Mouse (Mus musculus) heart, embryonic 16.5 days (tissue): ENCODE data around the gene Cstf1. TPM values are rescaled to one million over a fixed set of nuclear protein-coding genes. Genes with fewer than 3 reads are reported as not detected.

Experiments
- ATAC-seq: fragments of 200-750 bp; cut with Nextera tagmentation; replicated peaks from 2 replicates; pipeline ENCODE4 v1.8.0; 2017; ENCODE audit warnings: moderate number of reproducible peaks; ENCODE audit not compliant: insufficient read depth, low FRiP score; ENCODE audit errors: extremely low read depth
- H3K27ac ChIP-seq: fragments of 300-500 bp; sonication (generic); 2 replicates; pipeline ENCODE4 v1.5.1; 2014; ENCODE audit warnings: mild to moderate bottlenecking, low read length, control low read depth, moderate library complexity
- H3K27me3 ChIP-seq: fragments of 300-500 bp; sonication (generic); 2 replicates; pipeline ENCODE4 v1.6.1; 2014; ENCODE audit warnings: low read length, mixed read lengths; ENCODE audit not compliant: control insufficient read depth, insufficient read depth
- H3K36me3 ChIP-seq: fragments of 300-500 bp; sonication (generic); 2 replicates; pipeline ENCODE4 v1.6.1; 2014; ENCODE audit not compliant: control insufficient read depth, insufficient read depth
- H3K4me1 ChIP-seq: fragments of 300-500 bp; sonication (generic); 2 replicates; pipeline ENCODE4 v1.6.1; 2014; ENCODE audit warnings: low read length, mixed read lengths; ENCODE audit not compliant: control insufficient read depth, insufficient read depth
- H3K4me2 ChIP-seq: fragments of 300-500 bp; sonication (generic); 2 replicates; pipeline ENCODE4 v1.6.1; 2014; ENCODE audit warnings: low read depth, mild to moderate bottlenecking, control low read depth, low read length
- H3K4me3 ChIP-seq: fragments of 300-500 bp; sonication (generic); 2 replicates; pipeline ENCODE4 v1.5.1; 2014; ENCODE audit warnings: mild to moderate bottlenecking, control low read depth, low read length
- H3K9ac ChIP-seq: fragments of 300-500 bp; sonication (generic); 2 replicates; pipeline ENCODE4 v1.6.1; 2014; ENCODE audit warnings: low read length, control low read depth
- H3K9me3 ChIP-seq: fragments of 300-500 bp; sonication (generic); replicated peaks from 2 replicates; pipeline ENCODE4 v1.6.1; 2016; ENCODE audit warnings: low read length; ENCODE audit not compliant: control insufficient read depth
- WGBS: fragments of 180-500 bp; shearing (Covaris S2); extraction: QIAGEN DNeasy Blood & Tissue Kit; methylation state at CpG from one replicate; pipeline ENCODE4 v1.1.7; 2014; 5-methylcytosine and 5-hydroxymethylcytosine counted together
- polyA plus RNA-seq: library from polyadenylated mRNA; unstranded; fragments of >200 nt; fragmentation: Nextera tagmentation; extraction: Ambion mirVana; gene quantifications from 2 replicates; pipeline ENCODE4 v1.2.1, GENCODE M21; 2015

Cstf1 gene
- polyA plus RNA-seq, 1 experiment from 2014 or later, result 32.2 TPM

DNA sequence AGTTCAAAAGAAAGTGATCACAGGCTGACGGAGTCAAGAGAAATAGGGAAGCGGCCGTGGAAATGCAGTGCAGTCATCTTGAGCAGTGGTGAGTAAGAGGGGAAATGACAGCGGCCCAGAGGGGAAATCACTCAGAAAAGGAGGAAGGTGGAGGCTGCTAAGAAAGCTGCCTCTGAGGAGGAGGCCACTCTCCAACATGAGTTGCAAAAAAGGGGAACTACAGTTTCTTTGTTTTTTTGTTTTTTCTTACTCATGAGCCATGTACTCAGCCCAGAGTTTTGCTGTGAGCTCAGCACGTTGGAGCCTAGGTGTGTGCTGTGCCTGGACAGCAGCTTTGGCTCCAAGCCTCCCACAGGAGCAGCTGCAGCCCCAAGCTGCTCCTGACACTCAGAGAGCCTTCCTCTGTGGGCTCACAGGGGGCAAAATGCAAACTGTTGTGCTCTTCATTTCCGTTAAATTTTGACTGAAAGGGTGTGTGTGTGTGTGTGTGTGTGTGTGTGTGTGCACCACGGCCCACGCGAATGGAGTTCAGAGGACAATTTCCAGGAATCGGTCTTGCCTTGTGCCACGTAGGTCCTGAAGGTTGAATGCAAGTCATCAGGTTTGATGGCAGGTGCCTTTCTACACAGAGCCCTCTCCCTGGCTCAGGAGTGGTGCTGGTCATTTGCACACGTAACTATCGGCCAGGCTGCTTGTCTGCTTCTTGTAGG is 30.8 kb downstream of the Cstf1 start:
- peaks cover 9% of the 10 kb centered on the region; the same call in 1 of the 2 replicates for H3K4me1 ChIP-seq
- H3K27ac ChIP-seq, result peak overlapping the region; percentile 43
- H3K27me3 ChIP-seq, result no peaks in the 10 kb centered on the region
- H3K9me3 ChIP-seq, result no peaks in the 10 kb centered on the region
- no peak overlapping the region for H3K4me2 ChIP-seq
- H3K36me3 ChIP-seq, result no peaks in the 10 kb centered on the region
- H3K4me3 ChIP-seq, result no peak overlapping the region
- no peak overlapping the region for H3K9ac ChIP-seq
- WGBS, result 58% methylated on average over 13 of the region's 13 CpGs
- no peak for ATAC-seq

DNA sequence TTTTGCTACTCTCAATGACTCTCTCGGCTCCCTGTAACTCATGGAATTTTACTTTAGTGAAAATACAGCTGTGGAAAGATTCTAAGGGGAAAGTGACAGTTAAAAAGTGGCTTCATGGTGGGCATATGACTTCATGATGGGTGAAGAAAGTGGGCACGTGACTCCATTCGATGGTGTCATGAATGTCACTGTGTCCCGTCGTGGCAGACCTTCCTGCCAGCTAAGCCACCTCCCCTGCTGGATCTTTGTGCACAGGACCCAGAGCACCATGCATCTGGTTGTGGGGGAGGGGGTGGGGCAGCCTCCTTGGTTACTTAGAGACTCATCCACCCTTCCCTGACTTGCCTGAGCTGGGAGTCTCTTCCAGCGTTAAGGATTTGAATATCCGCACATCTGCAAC is 33.8 kb downstream of the Cstf1 start:
- H3K9me3 ChIP-seq, result no peaks in the 10 kb centered on the region
- 59% methylated on average over 7 of the region's 7 CpGs for whole genome bisulfite sequencing

DNA sequence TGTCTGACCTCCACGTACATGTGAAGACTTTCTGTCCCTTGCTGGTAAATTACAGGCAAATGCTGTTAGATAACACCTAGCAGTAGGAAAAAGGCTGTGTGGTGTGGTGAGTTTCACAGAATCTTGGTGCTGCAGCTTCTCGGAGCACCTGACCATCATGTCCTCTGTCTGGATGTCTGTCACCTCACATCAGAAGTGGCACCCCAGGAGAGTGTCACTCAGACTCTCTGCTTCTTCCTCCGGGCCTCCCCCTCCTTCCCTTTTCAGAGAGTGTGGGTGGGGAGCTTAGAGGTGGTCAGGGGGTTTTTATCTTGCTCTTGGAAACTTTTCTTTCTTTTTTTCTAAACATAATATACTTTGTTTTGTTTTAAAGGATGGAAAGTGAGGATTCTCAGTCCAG is 34.5 kb downstream of the Cstf1 start:
- H3K4me3 ChIP-seq, result no peak overlapping the region
- H3K4me2 ChIP-seq, result no peak overlapping the region
- WGBS, result 38% methylated on average over 3 of the region's 3 CpGs
- no peaks in the 10 kb centered on the region for H3K36me3 ChIP-seq
- H3K27me3 ChIP-seq, result no peaks in the 10 kb centered on the region
- no peak overlapping the region for H3K27ac ChIP-seq
- H3K9me3 ChIP-seq, result no peaks in the 10 kb centered on the region
- no peak for ATAC-seq
- H3K4me1 ChIP-seq, result 0 out of 2 replicates have a peak, but pooled peaks cover 9% of the 10 kb centered on the region
- H3K9ac ChIP-seq, result no peak overlapping the region

More for the DNA sequence above, 33.8 kb downstream of the Cstf1 start:
- no peak for ATAC-seq
- Histone ChIP-seq H3K27me3 (no peaks in the 10 kb centered on the region), H3K36me3 (no peaks in the 10 kb centered on the region), H3K27ac (no peak overlapping the region), H3K4me2 (no peak overlapping the region), H3K4me1 (peaks cover 9% of the 10 kb centered on the region; the same call in 1 of the 2 replicates), H3K4me3 (no peak overlapping the region), H3K9ac (no peak overlapping the region)

- Histone ChIP-seq H3K4me1 (0 out of 2 replicates have a peak, but pooled peaks cover 4% of the 10 kb centered on the region), H3K4me2 (no peak overlapping the region), H3K36me3 (no peaks in the 10 kb centered on the region), H3K9ac (no peak overlapping the region), H3K27ac (no peak overlapping the region), H3K9me3 (no peaks in the 10 kb centered on the region), H3K4me3 (no peak overlapping the region), H3K27me3 (no peaks in the 10 kb centered on the region)
- no peak for ATAC-seq
- 61% methylated on average over 4 of the region's 4 CpGs for WGBS
These were observed 35.7 kb downstream of the Cstf1 start for GRCm38 (mm10) chr2:172406173-172406572.

DNA sequence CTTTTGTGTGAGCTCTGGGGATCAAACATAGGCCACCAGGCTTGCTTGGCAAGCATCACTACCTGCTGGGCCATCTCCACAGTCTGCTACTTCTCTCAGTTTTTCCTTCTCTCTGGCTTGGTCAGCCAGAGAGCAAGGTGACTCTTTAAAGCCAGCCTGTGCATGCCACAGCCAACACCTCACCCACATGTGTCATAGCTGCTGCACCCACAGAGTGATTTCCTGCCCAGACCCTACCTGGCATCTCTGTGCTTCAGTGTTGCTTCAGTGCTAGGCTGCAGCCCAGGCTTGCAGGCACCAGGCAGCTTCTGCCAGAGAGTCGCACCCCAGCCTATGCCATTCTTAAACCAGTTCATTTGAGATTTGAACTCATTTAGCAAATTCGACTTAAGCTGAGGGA is 37.0 kb downstream of the Cstf1 start:
- H3K4me2 ChIP-seq, result no peak overlapping the region
- H3K27ac ChIP-seq, result no peak overlapping the region
- no peaks in the 10 kb centered on the region for H3K27me3 ChIP-seq
- no peaks in the 10 kb centered on the region for H3K36me3 ChIP-seq
- no peak overlapping the region for H3K4me3 ChIP-seq
- H3K9ac ChIP-seq, result no peak overlapping the region
- 86% methylated on average over 2 of the region's 2 CpGs for WGBS
- H3K4me1 ChIP-seq, result peaks cover 1% of the 10 kb centered on the region
- H3K9me3 ChIP-seq, result no peaks in the 10 kb centered on the region
- ATAC-seq, result no peak

DNA sequence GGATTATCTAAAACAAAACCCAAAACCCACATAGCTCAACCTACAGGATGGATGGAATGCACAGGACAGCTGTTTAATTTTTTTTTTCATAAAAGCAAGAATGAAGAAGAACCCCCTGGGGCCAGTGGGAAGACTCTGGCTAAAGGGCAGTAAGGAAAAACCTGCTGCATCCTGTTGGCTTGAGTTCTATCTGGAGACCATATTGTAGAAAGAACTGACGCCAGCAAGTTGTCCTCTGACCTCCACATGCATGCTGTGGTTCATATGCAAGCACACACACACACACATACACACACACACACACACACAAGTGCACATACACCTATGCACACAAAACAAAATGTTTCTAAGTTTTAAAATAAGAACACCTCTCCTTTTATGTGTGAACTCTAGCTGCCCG is 40.2 kb downstream of the Cstf1 start:
- Histone ChIP-seq H3K9ac (no peak overlapping the region), H3K27ac (no peak overlapping the region), H3K27me3 (no peaks in the 10 kb centered on the region), H3K36me3 (no peaks in the 10 kb centered on the region), H3K9me3 (no peaks in the 10 kb centered on the region), H3K4me1 (peaks cover 12% of the 10 kb centered on the region), H3K4me2 (no peak overlapping the region), H3K4me3 (no peak overlapping the region)
- ATAC-seq, result no peak
- WGBS, result 63% methylated on average over 2 of the region's 2 CpGs

DNA sequence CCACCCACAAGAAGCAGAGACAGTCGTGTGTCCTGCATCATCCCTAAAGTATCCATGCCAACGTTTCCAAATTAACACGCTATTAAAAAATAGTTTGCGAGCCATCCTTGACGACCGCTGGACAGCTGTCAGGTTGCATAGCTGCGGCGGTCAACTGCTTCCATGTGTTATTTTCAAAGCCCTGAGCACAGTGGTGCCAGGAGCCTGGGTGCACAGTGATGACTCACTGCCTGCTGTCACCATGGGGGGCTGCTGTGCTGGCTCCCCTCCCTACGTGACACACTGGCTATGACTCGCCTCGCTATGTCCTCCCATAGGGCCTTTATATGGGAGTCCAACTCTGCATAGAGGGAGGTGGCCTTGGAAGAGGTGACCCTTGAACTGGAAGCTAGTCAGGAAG is 40.6 kb downstream of the Cstf1 start:
- 73% methylated on average over 11 of the region's 11 CpGs for WGBS
- no peak overlapping the region for H3K4me3 ChIP-seq
- no peaks in the 10 kb centered on the region for H3K36me3 ChIP-seq
- no peak overlapping the region for H3K27ac ChIP-seq
- no peak overlapping the region for H3K4me2 ChIP-seq
- no peak for ATAC-seq
- H3K4me1 ChIP-seq, result peaks cover 12% of the 10 kb centered on the region
- no peaks in the 10 kb centered on the region for H3K9me3 ChIP-seq
- H3K9ac ChIP-seq, result no peak overlapping the region
- no peaks in the 10 kb centered on the region for H3K27me3 ChIP-seq

DNA sequence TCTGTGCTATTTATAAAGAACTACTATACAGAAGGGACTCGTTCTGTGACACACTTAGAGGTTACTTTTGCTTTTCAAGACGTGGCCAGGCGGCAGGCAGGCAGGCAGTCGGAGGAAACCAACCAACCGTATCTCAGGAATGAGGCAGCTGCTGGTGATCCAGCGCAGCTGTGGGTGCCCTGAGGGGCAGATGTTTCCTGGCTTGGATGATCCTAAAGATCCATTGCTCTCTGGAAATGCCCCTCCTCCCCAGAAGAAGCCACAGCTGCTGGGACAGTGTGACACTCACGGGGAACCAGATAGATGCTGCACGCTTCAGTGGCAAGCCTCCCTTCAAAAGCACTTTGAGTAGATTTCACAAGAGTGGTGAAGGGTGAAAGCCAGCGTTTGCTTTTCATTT is 42.0 kb downstream of the Cstf1 start:
- WGBS, result 6% methylated on average over 9 of the region's 9 CpGs
- H3K9ac ChIP-seq, result no peak overlapping the region
- H3K4me1 ChIP-seq, result peaks cover 12% of the 10 kb centered on the region
- 0 out of 2 replicates have a peak overlapping the region, but pooled peaks have one; percentile 21 for H3K4me3 ChIP-seq
- no peaks in the 10 kb centered on the region for H3K27me3 ChIP-seq
- peak overlapping the region; percentile 27; the same call in 1 of the 2 replicates for H3K27ac ChIP-seq
- no peak for ATAC-seq
- no peaks in the 10 kb centered on the region for H3K36me3 ChIP-seq
- H3K4me2 ChIP-seq, result peak overlapping the region; percentile 40
- no peaks in the 10 kb centered on the region for H3K9me3 ChIP-seq

DNA sequence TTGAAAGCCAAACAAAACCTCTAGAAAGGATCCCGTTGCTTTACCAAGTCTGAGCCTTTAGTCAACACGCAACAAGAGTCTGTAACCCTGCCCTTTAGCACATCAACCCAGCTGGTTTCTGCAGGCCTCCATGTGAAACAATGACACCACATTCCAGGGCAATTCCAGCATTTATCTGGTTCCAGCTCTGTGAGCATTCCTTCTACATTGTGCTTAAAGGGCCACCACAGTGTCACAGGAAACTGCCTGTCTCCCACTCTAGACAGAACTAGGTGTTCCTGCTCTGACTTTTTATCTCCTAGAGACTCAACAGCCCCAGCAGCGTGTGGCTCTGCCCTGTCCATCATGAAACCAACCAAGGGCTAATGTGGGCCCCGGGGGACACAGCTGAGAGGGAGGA is 42.8 kb downstream of the Cstf1 start:
- no peak overlapping the region for H3K4me3 ChIP-seq
- no peaks in the 10 kb centered on the region for H3K27me3 ChIP-seq
- H3K9ac ChIP-seq, result no peak overlapping the region
- no peak overlapping the region for H3K4me2 ChIP-seq
- H3K9me3 ChIP-seq, result no peaks in the 10 kb centered on the region
- peaks cover 12% of the 10 kb centered on the region for H3K4me1 ChIP-seq
- H3K36me3 ChIP-seq, result no peaks in the 10 kb centered on the region
- H3K27ac ChIP-seq, result no peak overlapping the region
- ATAC-seq, result peak; percentile 42; the same call in 1 of the 2 replicates
- 20% methylated on average over 4 of the region's 4 CpGs for WGBS
